Mouse (Mus musculus) kidney, postnatal 25 days (tissue): ENCODE data around the gene Inafm1.
"Not testable (repeated sequence)": the region's sequence is repeated elsewhere in the genome, so short reads cannot be mapped to it uniquely, and the experiment has no call there.

Source experiments
- DNase-seq, 2 experiments: peaks; one replicate each; pipeline ENCODE4 v3.0.0; 2021; ENCODE audit warnings: mixed read lengths in 2 of 2

The Inafm1 gene

DNA sequence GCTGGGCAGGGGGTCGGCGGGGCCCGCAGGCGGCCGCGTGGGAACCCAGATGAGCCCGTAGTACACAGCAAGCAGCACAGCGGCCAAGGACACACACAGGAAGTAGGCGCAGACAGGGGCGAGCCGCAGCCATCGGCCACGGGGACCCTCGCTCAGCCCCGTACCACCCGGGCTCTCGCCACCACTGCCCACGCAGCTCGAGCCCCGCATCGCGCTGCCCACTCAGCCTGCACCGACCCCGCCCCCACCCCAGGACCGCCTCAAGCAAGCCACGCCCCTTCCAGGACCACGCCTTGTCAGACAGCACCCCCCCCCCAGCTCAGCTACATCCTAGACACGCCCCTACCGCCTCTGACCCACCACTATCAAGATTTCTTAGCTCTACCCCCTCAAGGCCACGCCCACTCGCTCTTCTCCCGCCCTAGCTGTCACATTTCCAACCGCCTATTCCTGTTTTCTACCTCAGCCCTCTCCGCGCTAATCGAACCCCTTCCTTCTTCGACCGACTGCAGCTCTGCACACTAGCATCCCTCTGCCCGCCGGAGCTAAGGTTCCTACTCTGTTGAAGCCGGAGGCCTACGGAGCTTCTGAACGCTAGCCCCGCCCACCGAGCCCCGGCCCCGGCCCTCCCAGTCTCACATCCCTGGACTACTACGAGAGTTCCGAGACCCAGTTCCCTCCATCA, at the start of gene Inafm1:
Gene Inafm1 (minus strand): TSS at position 537 of the 685 bp plus-strand sequence.
- peak; percentile 96 for DNase-seq

DNA sequence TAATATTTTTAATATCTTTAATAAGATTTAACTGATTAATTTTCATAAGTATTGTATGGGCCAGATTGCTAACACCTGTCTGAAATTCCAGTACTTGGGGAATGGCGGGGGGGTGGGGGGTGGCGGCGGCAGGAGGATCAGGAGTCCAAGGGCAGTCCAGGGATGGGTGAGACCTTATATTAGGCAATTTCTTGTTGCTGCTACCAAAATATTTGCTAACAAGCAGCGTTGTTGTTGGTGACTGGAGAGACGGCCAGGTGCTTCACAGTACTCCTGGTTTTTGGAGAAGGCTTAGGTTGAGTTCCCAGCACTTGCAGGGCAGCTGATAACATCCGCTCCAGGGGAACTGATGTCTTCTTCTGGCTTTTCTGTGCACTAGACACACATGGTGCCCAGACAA, 47.1 kb upstream of the Inafm1 start:
- no peak for DNase-seq

DNA sequence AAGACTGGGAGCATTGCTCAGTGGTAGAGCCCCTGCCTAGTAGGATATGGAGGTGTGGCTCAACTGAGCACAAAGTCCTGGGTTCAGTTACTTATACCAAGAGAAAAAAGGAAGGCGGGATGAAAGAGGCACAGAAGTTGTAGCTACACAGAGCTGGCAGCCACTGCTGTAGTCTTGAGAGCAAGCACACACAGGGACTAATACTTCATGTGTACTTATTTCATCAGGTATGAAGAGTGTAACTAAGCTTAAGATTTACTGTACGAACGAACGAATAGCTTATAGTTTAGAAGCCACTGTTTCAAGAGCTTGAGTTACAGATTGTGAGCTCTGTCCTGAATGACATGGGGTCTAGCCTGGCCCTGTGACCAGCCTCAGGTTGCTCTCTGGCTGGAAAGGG, 45.8 kb upstream of the Inafm1 start:
- no peak for DNase-seq

DNA sequence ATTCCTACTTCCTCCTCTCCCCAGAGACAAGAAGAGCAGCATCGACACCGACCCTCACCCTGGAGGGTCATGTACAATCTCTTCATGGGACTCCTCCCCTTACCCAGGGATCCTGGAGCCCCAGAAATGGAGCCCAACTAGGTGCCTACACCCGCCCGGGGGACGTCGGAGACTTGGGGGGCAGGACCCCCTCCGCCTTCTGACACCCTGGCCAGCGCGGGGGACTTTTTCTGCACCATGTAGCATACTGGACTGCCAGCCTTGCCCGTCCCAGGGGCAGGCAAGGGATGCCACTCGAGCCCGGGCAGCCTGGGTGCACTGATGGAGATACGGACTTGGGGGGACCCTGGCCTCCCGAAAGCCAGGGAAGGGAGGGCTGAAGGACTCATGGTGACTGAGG, 43.7 kb upstream of the Inafm1 start:
- DNase-seq, result no peak

DNA sequence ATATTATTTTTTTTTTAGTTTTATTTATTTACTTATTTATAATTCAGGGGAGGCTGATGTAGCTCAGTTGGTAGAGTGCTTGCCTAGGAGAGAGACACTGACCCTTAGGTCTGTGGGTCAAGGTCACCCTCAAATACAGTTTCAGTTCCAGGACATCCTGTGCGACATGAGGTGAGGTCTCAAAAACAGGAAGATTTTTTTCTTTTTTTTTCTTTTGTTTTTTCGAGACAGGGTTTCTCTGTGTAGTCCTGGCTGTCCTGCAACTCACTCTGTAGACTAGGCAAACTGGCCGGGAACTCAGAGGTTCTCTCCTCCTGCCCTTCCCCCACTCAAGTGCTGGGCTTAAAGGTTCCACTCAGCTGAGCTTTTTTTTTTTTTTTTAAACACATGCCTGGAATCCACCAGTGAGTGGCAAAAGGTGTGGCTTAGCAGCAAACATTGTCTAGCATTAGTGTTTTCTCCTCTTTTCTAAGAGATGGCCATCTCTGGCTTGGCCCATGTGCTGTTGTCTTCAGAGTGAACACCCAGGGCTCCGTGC, 41.9 kb upstream of the Inafm1 start:
- peak; percentile 52 to 71 for DNase-seq

DNA sequence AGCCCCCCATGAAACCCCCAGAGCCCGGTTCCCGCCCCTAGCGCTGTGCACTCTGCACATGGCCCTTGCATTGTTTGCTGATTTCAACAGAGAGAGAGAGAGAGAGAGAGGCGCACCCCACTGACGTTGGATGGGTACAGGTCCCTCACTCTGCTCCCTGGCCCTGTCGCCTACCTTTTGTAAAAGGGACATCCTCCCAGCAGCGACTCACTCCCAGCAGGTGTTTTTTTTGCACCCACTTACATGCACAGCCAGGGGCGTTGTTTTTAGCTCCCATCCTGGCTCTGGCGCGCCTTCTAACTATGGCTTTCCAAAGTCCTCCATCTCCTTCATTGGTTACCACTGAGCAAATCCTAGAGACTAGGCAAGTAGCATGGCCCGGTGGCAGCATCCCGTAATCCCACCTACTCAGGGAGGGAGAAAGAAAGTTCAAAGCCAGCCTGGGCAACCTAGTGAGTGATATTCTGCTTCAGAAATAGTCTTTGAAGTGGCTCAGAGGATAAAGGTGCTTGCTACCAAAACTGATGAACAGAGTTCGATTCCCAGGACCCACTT, 40.9 kb upstream of the Inafm1 start:
- no peak for DNase-seq

DNA sequence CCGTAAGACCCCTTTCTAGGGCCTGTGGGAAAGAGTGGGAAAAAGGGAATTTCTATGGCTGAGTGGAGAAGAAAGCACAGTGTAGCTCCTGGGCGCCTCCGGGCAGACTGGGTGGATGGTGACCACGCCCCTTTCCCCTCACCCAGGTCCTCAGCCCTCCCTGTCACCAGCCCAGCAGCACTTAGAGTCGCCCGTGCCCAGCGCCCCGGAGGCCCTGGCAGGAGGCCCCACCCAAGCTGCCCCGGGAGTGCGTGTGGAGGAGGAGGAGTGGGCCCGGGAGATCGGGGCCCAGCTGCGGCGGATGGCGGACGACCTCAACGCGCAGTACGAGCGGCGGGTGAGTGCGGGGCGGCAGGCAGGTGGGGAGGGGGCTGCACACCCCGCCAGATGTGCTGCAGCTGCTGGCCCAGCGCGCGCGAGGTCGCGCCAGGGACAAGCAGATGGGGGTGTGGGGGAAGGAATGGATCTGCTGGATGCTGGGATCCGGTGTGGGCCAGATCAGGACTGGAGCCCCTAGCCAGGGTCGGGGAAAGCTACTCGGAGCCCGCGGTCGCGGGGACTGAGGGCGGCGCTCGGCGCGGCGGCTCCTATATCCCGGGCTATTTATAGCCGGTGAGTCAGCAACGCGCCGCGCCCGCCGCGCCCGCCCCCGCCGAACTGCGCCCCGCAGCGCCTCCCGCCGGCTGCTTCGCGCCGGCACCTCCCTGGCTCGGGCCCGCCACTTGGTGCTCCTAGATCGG, 40.2 kb upstream of the Inafm1 start:
- peak; percentile 79 to 88 for DNase-seq

DNA sequence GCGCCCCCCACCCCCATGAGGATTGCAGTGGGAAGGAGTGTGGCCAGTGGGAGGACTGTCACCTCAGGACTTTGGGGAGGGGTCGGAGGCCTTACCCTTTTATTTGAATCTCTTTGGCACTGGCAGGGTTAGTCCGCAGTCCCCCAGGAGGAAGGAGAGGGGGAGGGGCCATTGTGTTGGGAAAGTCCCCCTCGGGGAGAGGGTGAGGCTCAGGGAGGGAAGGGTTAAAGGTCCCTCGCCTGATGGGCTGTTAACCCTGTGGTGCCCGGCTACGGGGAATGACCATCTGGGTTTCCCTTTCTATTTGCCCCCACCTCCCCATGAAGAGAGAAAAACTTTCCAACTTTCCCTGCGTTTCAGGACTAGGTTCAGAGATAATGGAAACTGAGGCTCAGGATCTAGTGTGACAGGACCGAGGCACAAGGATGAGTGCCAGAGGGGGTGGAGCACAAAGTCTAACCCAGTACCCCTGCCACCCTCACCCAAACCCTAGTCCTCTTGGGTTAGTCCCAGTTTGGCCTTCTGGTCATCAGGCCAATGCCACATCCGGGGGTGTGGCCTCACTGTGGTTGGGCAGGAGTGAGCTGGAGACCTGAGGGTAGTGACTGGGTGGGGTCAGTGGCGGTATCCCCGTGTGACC, 39.4 kb upstream of the Inafm1 start:
- peak; percentile 73 to 85 for DNase-seq

DNA sequence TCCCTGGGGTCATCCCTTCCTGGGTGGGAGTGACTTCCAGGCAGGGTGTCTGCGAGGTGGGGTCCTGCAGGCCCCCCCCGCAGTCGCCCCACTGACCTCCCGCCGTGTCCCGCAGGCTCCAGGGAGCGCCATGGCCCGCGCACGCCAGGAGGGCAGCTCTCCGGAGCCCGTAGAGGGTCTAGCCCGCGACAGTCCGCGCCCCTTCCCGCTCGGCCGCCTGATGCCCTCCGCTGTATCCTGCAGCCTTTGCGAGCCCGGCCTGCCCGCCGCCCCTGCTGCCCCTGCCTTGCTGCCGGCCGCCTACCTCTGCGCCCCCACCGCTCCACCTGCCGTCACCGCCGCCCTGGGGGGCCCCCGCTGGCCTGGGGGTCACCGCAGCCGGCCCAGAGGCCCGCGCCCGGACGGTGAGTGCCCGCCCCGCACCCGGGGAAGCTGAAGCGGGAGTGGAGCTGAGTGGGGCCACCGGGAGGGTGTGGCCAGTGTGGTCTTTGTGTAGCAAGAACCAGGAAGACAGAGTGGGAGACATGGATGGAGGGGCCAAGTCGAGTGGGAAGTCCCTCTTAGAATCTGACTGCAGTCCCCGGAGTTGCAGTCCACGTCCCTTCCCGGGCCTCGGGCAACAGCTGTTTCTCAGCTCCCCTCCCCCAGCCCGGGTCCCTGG, 38.7 kb upstream of the Inafm1 start:
- peak; percentile 26 to 66 for DNase-seq

DNA sequence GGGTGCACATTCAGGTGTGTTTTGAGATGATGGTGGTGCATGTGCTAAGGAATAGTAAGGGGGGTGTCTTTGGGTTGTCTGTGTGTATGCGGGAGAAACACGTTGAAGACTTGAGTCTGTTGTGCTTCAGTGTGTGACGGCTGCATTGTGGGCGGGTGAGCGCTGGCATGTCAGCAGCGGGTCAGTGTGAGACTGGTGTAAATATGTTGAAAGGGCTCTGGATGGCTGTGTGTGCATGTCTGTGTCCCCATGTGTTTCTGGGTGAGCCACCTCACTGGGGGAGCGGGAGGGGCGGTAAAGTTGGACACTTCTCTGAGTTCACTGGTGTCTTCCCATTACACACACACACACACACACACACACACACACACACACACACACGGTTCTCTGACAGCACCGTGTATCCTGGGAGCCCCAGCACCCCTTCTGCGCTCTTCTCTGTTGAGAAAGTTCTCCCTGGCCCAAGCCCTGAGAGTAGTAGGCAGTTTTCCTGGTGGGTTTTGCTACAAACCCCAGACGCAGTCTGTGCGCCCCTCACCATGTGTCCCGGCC, 38.1 kb upstream of the Inafm1 start:
- no peak for DNase-seq

DNA sequence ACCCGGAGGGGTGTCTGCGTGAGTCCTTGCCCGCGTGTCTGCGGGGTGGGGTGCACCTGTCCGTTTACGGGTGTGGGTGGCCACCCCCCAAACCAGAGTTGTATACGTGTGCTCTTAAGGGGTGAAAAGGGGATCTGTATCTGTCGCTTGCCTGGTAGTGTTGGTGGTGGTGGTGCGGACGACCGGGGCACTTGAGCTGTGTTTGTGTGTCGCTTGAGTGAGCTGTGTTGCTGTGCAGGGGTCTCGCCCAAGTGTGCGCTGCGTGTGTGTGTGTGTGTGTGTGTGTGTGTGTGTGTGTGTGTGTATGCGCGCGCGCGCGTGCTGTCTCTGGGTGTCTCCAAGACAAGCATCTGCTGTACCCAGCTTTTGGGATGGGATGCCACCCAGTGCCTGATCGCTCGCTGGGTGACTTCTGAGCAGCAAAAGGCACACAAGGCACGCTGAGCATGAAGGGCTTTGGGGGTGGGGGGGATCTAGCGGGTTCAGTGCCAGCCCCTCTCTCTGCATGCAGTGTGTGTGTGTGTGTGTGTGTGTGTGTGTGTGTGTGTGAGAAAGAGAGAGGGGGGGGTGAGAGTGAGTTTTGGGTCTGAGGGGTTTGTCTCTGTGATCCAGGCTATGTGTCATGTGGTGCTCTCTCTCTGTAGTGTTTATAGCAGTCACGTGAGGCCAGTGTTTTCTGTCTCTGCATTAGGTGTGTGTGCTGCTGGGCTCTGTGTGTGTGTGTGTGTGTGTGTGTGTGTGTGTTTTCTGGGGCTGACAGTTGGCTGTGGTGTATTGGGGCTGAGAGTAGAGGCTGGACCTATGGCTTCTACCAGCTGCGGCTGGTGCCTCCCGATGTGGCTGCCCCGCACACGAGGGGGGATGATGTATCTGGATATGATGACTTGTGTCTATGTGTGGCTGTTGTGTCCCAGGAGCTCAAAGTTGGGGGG, 37.4 kb upstream of the Inafm1 start:
- DNase-seq, result peak; percentile 31 to 45

DNA sequence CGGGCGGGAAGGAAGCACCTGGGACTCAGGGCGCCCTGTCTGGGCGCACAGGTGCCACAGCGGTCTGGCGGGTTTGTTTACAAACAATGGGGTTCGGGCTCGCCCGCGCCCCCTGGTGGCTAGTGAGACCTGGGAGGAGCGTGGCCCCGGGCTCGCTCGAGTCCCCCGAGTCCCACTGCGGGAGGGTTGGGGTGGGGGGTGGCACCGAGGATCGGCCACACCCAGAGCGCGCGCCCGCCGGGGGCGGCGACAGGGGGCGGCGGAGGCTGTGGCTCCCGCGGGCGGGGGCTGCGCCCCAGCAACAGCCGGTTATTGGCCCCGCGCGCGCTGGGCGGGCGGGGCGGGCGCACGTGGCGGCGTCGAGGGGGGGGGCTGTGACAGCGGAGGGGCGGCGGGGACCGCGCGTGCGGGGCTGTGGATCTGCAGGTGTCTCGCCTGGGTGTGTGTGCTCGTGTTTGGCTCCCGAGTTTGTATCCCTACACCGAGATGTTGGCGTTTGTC, 36.7 kb upstream of the Inafm1 start:
- DNase-seq, result peak; percentile 85 to 87

DNA sequence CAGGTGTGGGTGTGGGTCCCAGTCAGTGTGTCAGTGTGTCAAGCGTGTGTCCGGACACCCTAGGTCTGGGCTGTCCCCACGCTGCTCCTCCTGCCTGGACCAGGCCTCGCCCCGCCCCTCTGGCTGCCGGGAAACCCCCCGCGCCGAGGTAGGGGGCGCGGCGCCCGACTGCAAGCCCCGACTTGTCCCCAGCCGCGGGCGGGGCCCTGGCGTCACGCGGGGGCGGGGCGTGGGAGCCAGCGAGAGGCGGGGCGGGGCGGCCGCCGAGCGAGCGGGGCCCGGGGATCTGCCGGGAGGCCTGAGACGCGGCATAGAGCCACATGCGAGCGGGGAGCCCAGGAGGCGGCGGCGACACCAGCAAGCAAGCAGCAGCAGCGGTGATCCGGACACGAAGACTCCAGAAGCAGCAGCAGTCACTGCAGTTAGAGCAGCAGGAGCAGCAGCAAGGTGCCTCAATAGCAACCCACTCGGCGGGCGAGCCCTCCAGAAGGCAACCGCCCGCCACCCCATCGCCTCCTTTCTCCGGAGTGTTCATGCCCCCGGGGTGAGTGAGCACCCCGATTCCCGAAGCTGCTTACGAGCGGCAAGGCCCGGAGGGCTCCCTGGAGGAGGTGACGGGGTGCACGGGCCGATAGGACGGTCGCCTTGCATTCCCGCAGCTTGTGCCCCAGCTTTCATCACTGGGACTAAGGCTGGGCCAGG, 36.1 kb upstream of the Inafm1 start:
- DNase-seq, result peak; percentile 87 to 93

DNA sequence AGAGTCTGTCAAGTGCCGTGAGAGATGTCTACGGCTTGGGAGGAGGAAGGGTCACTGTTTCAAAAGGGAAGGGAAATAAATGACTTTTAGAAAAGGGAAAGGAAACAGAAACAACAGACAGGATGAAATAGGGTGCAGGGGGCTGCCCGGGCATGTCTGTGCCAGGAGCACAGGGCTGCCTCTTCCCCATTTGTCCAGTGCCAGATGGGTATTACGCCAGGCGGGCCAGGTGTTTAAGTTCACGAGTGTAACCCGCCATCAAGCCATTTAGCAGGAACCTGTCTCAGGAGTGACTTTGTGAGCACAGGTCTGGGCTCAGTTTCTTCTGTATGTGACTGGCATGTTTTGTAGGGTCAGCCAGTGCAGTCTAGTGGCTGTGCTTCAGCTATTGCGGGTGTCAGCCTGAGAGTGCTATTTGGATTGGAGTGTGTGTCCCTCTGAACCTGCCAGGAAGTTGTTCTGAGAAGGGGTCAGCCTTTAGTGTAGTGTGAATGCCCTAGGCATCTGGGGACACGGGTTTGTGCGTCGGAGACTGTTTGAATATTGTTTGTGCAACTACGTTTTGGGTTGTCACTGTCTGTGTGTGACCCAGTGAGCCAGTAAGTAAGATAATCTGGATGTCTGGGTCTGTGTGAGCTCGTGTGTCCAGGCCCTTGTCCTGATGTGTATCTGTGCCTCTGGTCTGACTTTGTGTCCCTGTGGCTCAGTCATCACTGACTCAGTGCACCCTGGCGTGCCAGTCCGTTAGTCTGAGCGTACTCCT, 35.3 kb upstream of the Inafm1 start:
- no peak for DNase-seq

DNA sequence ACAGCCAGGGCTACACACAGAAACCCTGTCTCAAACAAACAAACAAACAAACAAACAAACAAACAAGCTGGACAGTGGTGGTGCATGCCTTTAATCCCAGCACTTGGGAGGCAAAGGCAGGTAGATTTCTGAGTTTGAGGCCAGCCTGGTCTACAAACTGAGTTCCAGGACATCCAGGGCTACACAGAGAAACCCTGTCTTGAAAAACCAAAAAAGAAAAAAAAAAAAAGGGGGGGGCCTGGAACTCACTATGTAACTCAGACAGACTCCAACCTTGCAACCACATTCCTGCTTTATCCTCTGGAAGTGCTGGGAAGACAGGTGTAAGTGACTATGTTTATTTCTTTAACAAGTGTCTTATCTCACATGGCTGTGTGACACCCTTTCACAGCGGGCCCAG, 34.7 kb upstream of the Inafm1 start, which contains the start of gene Bbc3:
Gene Bbc3 (plus strand): TSS at position 301 of the 400 bp plus-strand sequence.
- DNase-seq, result not testable (repeated sequence)

DNA sequence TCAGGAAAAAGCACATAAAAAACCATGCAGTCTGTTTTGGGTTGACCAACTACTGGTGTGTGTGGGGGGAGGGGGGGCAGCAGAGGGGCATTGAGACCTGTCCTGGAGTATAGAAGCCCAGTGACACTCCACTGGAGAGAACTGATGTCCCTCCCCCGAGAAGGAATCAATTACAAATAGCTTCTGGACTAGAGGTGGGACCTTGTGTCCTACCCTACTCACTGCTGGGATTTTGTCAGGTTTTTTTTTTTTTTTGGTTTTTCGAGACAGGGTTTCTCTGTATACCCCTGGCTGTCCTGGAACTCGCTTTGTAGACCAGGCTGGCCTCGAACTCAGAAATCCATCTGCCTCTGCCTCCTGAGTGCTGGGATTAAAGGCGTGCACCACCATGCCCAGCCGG, 33.7 kb upstream of the Inafm1 start:
- not testable (repeated sequence) for DNase-seq

DNA sequence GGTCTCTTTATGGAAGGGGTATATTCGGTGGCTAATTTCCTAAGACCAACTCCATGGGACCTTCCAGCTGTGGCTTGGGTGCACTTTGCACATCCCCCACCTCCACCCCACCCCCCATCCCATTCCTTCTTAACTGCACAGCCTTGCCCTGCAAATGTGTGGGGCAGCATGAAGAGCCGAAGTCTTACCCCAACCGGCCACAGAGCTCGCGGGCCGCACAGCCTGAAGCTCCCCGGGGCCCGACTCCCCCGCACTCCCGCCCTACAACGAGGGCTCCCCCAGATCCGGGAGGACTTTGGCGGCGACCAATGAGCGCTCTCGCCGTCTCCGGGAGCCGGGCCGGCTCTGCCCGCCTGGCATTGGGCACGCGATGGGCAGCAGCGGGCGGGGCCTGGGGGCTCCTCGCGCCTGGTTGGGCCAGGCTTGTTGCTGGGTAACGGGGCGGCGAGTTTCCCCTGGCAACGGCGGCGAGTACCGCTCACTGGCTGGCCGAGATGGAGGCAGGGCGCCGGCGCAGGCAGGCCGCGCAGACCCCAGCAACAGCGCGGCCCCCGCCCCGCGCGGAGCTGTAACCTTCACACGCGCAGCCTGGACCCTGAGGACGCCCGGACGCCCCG, 26.1 kb upstream of the Inafm1 start:
- peak; percentile 86 to 95 for DNase-seq

DNA sequence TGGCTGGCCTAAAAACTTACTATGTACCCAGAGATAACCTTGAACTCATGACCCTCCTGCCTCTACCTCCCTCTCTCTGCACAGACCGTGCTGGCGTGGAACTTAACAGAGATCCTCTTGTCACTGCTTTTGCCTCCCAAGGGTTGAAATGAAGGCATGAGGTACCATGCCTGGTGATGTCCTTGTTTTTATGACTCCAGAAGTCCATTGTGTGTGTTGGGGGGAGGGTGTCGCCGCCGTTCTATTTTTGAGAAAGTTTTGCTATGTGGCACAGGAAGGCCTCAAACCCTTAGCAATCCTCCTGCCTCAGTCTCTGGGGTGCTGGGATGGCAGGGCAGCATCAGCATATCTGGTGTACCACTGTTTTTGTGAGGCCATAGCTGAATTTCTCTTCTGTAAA, 25.5 kb upstream of the Inafm1 start:
- no peak for DNase-seq

DNA sequence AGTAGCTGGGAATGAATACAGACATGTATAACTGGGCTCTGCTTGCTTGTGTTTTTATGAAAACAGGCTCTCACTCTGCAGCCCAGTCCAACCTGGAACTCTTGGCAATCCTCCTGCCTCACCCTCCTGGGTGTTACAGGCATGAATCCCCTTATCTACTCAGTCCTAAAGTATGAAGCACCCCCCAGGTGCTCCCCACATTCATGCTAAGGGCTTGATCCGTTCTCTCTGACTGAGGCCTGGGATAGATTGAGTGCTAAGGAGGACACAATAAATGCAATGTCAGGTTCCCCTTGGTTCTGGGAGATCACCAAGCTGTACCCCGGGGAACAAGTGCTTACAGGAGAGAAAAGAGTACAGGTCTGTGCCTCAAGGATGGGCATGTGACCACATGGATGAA, 24.2 kb upstream of the Inafm1 start:
- DNase-seq, result no peak
